Mouse (Mus musculus): ENCODE measurements around the gene Maml3. TPM values are rescaled to one million over a fixed set of nuclear protein-coding genes. Genes with fewer than 3 reads are reported as not detected.

Maml3 gene
- polyA plus RNA-seq, 1 experiment from 2014 or later, result 0.65 TPM

GRCm38 (mm10) chr3:51901151-51901550 lies 203.7 kb downstream of the Maml3 start:
- H3K4me1 ChIP-seq (ENCODE audit: insufficient read depth), result no peaks in the 10 kb centered on the region
- no peaks in the 10 kb centered on the region for H3K36me3 ChIP-seq (replicated peaks; ENCODE audit: insufficient read depth, low read length)
- H3K4me2 ChIP-seq (ENCODE audit: low read depth, low read length), result no peak overlapping the region
- no peak for ATAC-seq
- no peak for DNase-seq
- TF ChIP-seq CTCF (IDR thresholded peaks at IDR 0.05; ENCODE audit: low read depth), result no peak
- no peak for TF ChIP-seq EP300 (IDR thresholded peaks at IDR 0.05; ENCODE audit: low read depth)
- no peak overlapping the region for H3K9ac ChIP-seq (replicated peaks)
- no peaks in the 10 kb centered on the region for H3K9me3 ChIP-seq (ENCODE audit: low read length)
- 33% methylated on average over 2 of the region's 2 CpGs for WGBS (ENCODE audit: insufficient replicate concordance)
- H3K27ac ChIP-seq (ENCODE audit: low read depth), result no peak overlapping the region
- H3K27me3 ChIP-seq (ENCODE audit: insufficient read depth, low read length), result no peaks in the 10 kb centered on the region
- no peak overlapping the region for H3K4me3 ChIP-seq (ENCODE audit: low read depth, low read length)

GRCm38 (mm10) chr3:51894514-51894913 lies 210.4 kb downstream of the Maml3 start:
- WGBS (ENCODE audit: insufficient replicate concordance), result 68% methylated on average over 8 of the region's 8 CpGs
- H3K27ac ChIP-seq (ENCODE audit: low read depth), result no peak overlapping the region
- H3K4me1 ChIP-seq (ENCODE audit: insufficient read depth), result peaks cover 4% of the 10 kb centered on the region
- H3K9me3 ChIP-seq (ENCODE audit: low read length), result no peaks in the 10 kb centered on the region
- no peaks in the 10 kb centered on the region for H3K27me3 ChIP-seq (ENCODE audit: insufficient read depth, low read length)
- H3K36me3 ChIP-seq (replicated peaks; ENCODE audit: insufficient read depth, low read length), result no peaks in the 10 kb centered on the region
- TF ChIP-seq CTCF (IDR thresholded peaks at IDR 0.05; ENCODE audit: low read depth) (peak; percentile 52), EP300 (IDR thresholded peaks at IDR 0.05; ENCODE audit: low read depth) (no peak)
- H3K4me3 ChIP-seq (ENCODE audit: low read depth, low read length), result no peak overlapping the region
- ATAC-seq (no peak), DNase-seq (no peak)
- H3K4me2 ChIP-seq (ENCODE audit: low read depth, low read length), result no peak overlapping the region
- H3K9ac ChIP-seq (replicated peaks), result no peak overlapping the region

- H3K9ac ChIP-seq (replicated peaks), result no peak overlapping the region
- H3K27ac ChIP-seq (ENCODE audit: low read depth), result no peak overlapping the region
- H3K9me3 ChIP-seq (ENCODE audit: low read length), result no peaks in the 10 kb centered on the region
- 70% methylated on average over 10 of the region's 10 CpGs for WGBS (ENCODE audit: insufficient replicate concordance)
- no peak for TF ChIP-seq CTCF (IDR thresholded peaks at IDR 0.05; ENCODE audit: low read depth)
- no peak for TF ChIP-seq EP300 (IDR thresholded peaks at IDR 0.05; ENCODE audit: low read depth)
- no peaks in the 10 kb centered on the region for H3K27me3 ChIP-seq (ENCODE audit: insufficient read depth, low read length)
- ATAC-seq, result no peak
- H3K4me1 ChIP-seq (ENCODE audit: insufficient read depth), result peaks cover 15% of the 10 kb centered on the region
- no peaks in the 10 kb centered on the region for H3K36me3 ChIP-seq (replicated peaks; ENCODE audit: insufficient read depth, low read length)
- no peak overlapping the region for H3K4me2 ChIP-seq (ENCODE audit: low read depth, low read length)
- H3K4me3 ChIP-seq (ENCODE audit: low read depth, low read length), result no peak overlapping the region
- DNase-seq, result no peak
Measured at GRCm38 (mm10) chr3:51891562-51892119, 213.2 kb downstream of the Maml3 start.

- no peaks in the 10 kb centered on the region for H3K9me3 ChIP-seq (ENCODE audit: low read length)
- H3K27ac ChIP-seq (ENCODE audit: low read depth), result no peak overlapping the region
- peaks cover 15% of the 10 kb centered on the region for H3K4me1 ChIP-seq (ENCODE audit: insufficient read depth)
- H3K4me2 ChIP-seq (ENCODE audit: low read depth, low read length), result no peak overlapping the region
- H3K9ac ChIP-seq (replicated peaks), result no peak overlapping the region
- 43% methylated on average over 4 of the region's 4 CpGs for WGBS (ENCODE audit: insufficient replicate concordance)
- H3K27me3 ChIP-seq (ENCODE audit: insufficient read depth, low read length), result no peaks in the 10 kb centered on the region
- DNase-seq, result no peak
- ATAC-seq, result no peak
- no peak overlapping the region for H3K4me3 ChIP-seq (ENCODE audit: low read depth, low read length)
- TF ChIP-seq CTCF (IDR thresholded peaks at IDR 0.05; ENCODE audit: low read depth) (no peak), EP300 (IDR thresholded peaks at IDR 0.05; ENCODE audit: low read depth) (no peak)
- H3K36me3 ChIP-seq (replicated peaks; ENCODE audit: insufficient read depth, low read length), result no peaks in the 10 kb centered on the region
Measured at GRCm38 (mm10) chr3:51890181-51890580, 214.7 kb downstream of the Maml3 start.

GRCm38 (mm10) chr3:51889776-51890175 lies 215.1 kb downstream of the Maml3 start:
- Histone ChIP-seq H3K4me2 (ENCODE audit: low read depth, low read length) (no peak overlapping the region), H3K36me3 (replicated peaks; ENCODE audit: insufficient read depth, low read length) (no peaks in the 10 kb centered on the region), H3K4me1 (ENCODE audit: insufficient read depth) (peaks cover 15% of the 10 kb centered on the region), H3K9ac (replicated peaks) (no peak overlapping the region), H3K4me3 (ENCODE audit: low read depth, low read length) (no peak overlapping the region), H3K27me3 (ENCODE audit: insufficient read depth, low read length) (no peaks in the 10 kb centered on the region), H3K27ac (ENCODE audit: low read depth) (no peak overlapping the region), H3K9me3 (ENCODE audit: low read length) (no peaks in the 10 kb centered on the region)
- DNase-seq (no peak), ATAC-seq (no peak)
- TF ChIP-seq CTCF (IDR thresholded peaks at IDR 0.05; ENCODE audit: low read depth) (no peak), EP300 (IDR thresholded peaks at IDR 0.05; ENCODE audit: low read depth) (no peak)
- 71% methylated on average over 5 of the region's 5 CpGs for WGBS (ENCODE audit: insufficient replicate concordance)

GRCm38 (mm10) chr3:51888662-51889433 lies 216.0 kb downstream of the Maml3 start:
- Histone ChIP-seq H3K4me2 (ENCODE audit: low read depth, low read length) (peak overlapping the region; percentile 55), H3K4me1 (ENCODE audit: insufficient read depth) (peaks cover 15% of the 10 kb centered on the region), H3K9ac (replicated peaks) (no peak overlapping the region), H3K4me3 (ENCODE audit: low read depth, low read length) (peak overlapping the region; percentile 23; the same call in 1 of the 2 replicates), H3K27me3 (ENCODE audit: insufficient read depth, low read length) (no peaks in the 10 kb centered on the region), H3K36me3 (replicated peaks; ENCODE audit: insufficient read depth, low read length) (no peaks in the 10 kb centered on the region), H3K27ac (ENCODE audit: low read depth) (0 out of 2 replicates have a peak overlapping the region, but pooled peaks have one; percentile 48), H3K9me3 (ENCODE audit: low read length) (no peaks in the 10 kb centered on the region)
- WGBS (ENCODE audit: insufficient replicate concordance), result 26% methylated on average over 20 of the region's 20 CpGs
- TF ChIP-seq EP300 (IDR thresholded peaks at IDR 0.05; ENCODE audit: low read depth), result no peak
- no peak for TF ChIP-seq CTCF (IDR thresholded peaks at IDR 0.05; ENCODE audit: low read depth)
- ATAC-seq, result peak; percentile 83
- peak; percentile 26 for DNase-seq
